Mouse (Mus musculus) heart, postnatal 4 days (tissue): ENCODE data around the gene Slc41a1. TPM values are rescaled to one million over a fixed set of nuclear protein-coding genes. Genes with fewer than 3 reads are reported as not detected.

Experiments used
- DNase-seq: peaks from one replicate; pipeline ENCODE4 v3.0.0; 2021
- total RNA-seq, 2 experiments: library from RNA; stranded (reverse); gene quantifications; 2 replicates each; pipeline ENCODE4 v1.2.3; 2021

The Slc41a1 gene
- total RNA-seq, 2 experiments from 2014 or later = 23.3 to 26.3 TPM

DNA sequence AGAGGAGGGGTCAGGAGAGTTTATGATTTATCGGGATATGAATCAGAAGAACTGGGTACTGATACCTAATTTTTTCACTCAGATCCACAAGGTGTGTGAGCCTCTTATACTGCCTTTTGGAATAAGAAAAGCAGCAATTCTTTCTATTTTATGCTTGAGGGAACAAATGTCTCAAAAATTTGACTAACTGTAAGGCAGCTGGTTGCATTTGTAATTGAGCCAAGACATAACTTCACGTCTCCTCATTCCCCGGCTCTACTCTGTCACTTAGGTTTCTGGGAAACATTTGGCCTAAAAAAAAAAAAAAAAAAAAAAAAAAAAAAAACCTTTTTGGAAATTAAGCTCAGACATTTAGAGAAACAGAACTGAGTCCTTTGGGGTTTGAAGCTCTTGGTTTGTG is 59.3 kb downstream of the Slc41a1 start:
- no peak for DNase-seq

DNA sequence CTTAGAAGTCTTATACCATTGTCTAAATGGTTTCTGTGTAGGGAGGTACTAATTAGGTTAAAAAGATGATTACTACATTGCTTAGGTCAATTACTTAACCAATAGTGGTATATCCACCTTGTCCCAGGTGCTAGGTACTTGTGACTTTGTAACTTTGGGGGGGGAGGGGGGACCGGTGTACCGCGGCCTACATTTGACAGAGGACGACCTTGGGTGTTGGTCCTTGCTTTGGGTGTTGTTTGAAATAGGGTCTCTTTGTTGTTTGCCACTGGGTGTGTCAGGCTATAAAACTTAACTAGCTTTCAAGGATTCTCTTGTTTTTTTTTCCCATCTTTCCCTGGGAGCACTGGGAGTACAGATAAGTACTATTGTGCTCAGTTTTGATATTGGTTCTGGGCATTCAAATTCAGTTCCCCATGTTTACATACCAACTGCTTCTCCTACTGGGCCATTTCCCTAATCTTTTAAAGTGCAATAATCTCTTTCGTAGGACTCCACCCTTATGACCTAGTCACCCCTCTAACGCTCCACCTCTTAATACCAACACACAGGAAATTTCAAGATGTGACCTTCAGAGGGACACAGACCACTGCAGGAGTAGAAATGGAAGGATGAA is 62.9 kb downstream of the Slc41a1 start:
- DNase-seq = no peak

DNA sequence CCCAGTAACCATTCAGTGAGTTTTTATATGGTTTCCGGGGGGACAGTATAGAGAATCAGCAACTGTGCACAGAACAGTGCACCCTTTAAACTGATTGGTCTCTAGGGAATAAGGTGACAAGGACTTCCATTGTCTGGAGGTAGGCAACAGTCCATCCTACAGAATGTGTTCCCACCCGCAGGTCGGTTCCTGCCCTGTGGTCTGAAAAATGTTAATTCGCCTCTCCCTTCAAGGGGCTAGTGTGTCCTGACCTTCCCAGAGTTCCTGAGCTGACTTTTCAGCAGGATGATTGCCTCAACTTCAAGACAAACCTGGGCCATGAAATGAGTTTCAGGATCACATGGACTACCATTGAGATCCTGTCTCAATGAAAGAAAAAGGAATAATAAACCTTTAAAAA is 64.1 kb downstream of the Slc41a1 start:
- DNase-seq = no peak

Other genes starting within 250 kb of the Slc41a1 start
- gene Avpr1b, start 228.3 kb upstream of the Slc41a1 start, total RNA-seq = not detected
- 1 to 10 TPM in 1 of 2 experiments, under 1 TPM in 1; 0.81 to 2.1 TPM for gene Ctse, start 189.2 kb upstream of the Slc41a1 start, total RNA-seq
- gene Rab7b, start 138.8 kb upstream of the Slc41a1 start, total RNA-seq = 1 to 10 TPM; 2.6 to 3.6 TPM
- under 1 TPM in 1 of 2 experiments, not detected in 1; 0.07 TPM for gene Slc26a9, start 83.5 kb upstream of the Slc41a1 start, total RNA-seq
- gene Pm20d1, start 30.1 kb upstream of the Slc41a1 start, total RNA-seq = 1 to 10 TPM; 2.2 to 3.4 TPM
- 10 to 100 TPM; 10.6 to 10.8 TPM for gene Rab29, start 39.7 kb downstream of the Slc41a1 start, total RNA-seq
- gene Nucks1, start 83.0 kb downstream of the Slc41a1 start, total RNA-seq = 100 to 1,000 TPM; 169 to 172 TPM
- gene Slc45a3, start 135.5 kb downstream of the Slc41a1 start, total RNA-seq = 1 to 10 TPM; 2.1 to 2.3 TPM
- 100 to 1,000 TPM; 104 to 110 TPM for gene Elk4, start 180.1 kb downstream of the Slc41a1 start, total RNA-seq
- gene Mfsd4a, start 240.6 kb downstream of the Slc41a1 start, total RNA-seq = 1 to 10 TPM; 1.3 to 1.4 TPM